Mouse (Mus musculus) MEL (cell line): Measurements from ENCODE around the gene Gm10447. TPM values are rescaled to one million over a fixed set of nuclear protein-coding genes. Genes with fewer than 3 reads are reported as not detected.

Experiments used
- DNase-seq: peaks from one replicate; pipeline ENCODE4 v3.0.0; 2011; ENCODE audit warnings: low read depth, low spot score
- H3K27ac ChIP-seq: 2 replicates; pipeline ENCODE4 v1.5.1; 2012; ENCODE audit warnings: low read depth, mild to moderate bottlenecking, control low read depth, low read length, moderate library complexity; ENCODE audit not compliant: control insufficient read depth
- H3K27me3 ChIP-seq, 2 experiments: fragments of 150-350 bp in 1 of 2; sonication (generic) in 1 of 2; 2 replicates each; pipeline ENCODE4 v1.6.1; 2012; ENCODE audit warnings: low read length in 2 of 2, mild to moderate bottlenecking in 2 of 2, improper control_type of control experiment in 1 of 2, moderate library complexity in 1 of 2; ENCODE audit not compliant: insufficient read depth in 2 of 2, control insufficient read depth in 1 of 2
- H3K36me3 ChIP-seq, 2 experiments: 2 replicates each; pipeline ENCODE4 v1.6.1; 2012 to 2014; ENCODE audit warnings: low read length in 2 of 2, improper control_type of control experiment in 1 of 2, inconsistent platforms in 1 of 2, mild to moderate bottlenecking in 1 of 2; ENCODE audit not compliant: insufficient read depth in 2 of 2, control insufficient read depth in 1 of 2
- H3K4me1 ChIP-seq, 2 experiments: fragments of 150-350 bp in 1 of 2; sonication (generic) in 1 of 2; 2 replicates each; pipeline ENCODE4 v1.6.1; 2012; ENCODE audit warnings: low read length in 2 of 2, improper control_type of control experiment in 1 of 2, mild to moderate bottlenecking in 1 of 2; ENCODE audit not compliant: insufficient read depth in 2 of 2, control insufficient read depth in 1 of 2
- H3K4me3 ChIP-seq, 2 experiments: fragments of 150-350 bp in 1 of 2; sonication (generic) in 1 of 2; 2 replicates each; pipeline ENCODE4 v1.5.1; 2012; ENCODE audit warnings: low read depth in 2 of 2, low read length in 2 of 2, mild to moderate bottlenecking in 2 of 2, moderate library complexity in 2 of 2, control low read depth in 1 of 2, improper control_type of control experiment in 1 of 2; ENCODE audit not compliant: control insufficient read depth in 1 of 2, insufficient read depth in 1 of 2
- H3K79me2 ChIP-seq: 2 replicates; pipeline ENCODE4 v1.6.1; 2012; ENCODE audit warnings: mild to moderate bottlenecking, low read length, moderate library complexity; ENCODE audit not compliant: control insufficient read depth, poor library complexity, insufficient read depth
- H3K9ac ChIP-seq: 2 replicates; pipeline ENCODE4 v1.6.1; 2012; ENCODE audit warnings: low read depth, mild to moderate bottlenecking, control low read depth, low read length, moderate library complexity; ENCODE audit not compliant: control insufficient read depth, poor library complexity, severe bottlenecking
- H3K9me3 ChIP-seq: fragments of 150-350 bp; sonication (generic); replicated peaks from 2 replicates; pipeline ENCODE4 v1.6.1; 2012; ENCODE audit warnings: mild to moderate bottlenecking, low read length, improper control_type of control experiment, moderate library complexity; ENCODE audit not compliant: insufficient read depth
- E2F4 ChIP-seq: IDR thresholded peaks from 2 replicates; pipeline ENCODE4 v1.6.1; 2011; ENCODE audit warnings: low read depth, low read length, improper control_type of control experiment, borderline replicate concordance
- ELF1 ChIP-seq: IDR thresholded peaks from 2 replicates; pipeline ENCODE4 v1.6.1; 2014; ENCODE audit warnings: low read depth, mild to moderate bottlenecking, inconsistent platforms, low read length, improper control_type of control experiment, moderate library complexity
- EP300 ChIP-seq, 2 experiments: IDR thresholded peaks; 2 replicates each; pipeline ENCODE4 v1.6.1; 2011; ENCODE audit warnings: improper control_type of control experiment in 2 of 2, low read length in 2 of 2, low read depth in 1 of 2, mild to moderate bottlenecking in 1 of 2
- ETS1 ChIP-seq: IDR thresholded peaks from 2 replicates; pipeline ENCODE4 v1.6.1; 2012; ENCODE audit warnings: low read depth, mild to moderate bottlenecking, inconsistent platforms, low read length, improper control_type of control experiment, moderate library complexity
- GATA1 ChIP-seq: IDR thresholded peaks from 2 replicates; pipeline ENCODE4 v1.6.1; 2011; ENCODE audit warnings: low read depth, low read length, improper control_type of control experiment
- JUND ChIP-seq: IDR thresholded peaks from 2 replicates; pipeline ENCODE4 v1.6.1; 2011; ENCODE audit warnings: low read depth, mild to moderate bottlenecking, improper control_type of control experiment, low read length
- MAX ChIP-seq: IDR thresholded peaks from 2 replicates; pipeline ENCODE4 v1.6.1; 2011; ENCODE audit warnings: low read length, improper control_type of control experiment
- MXI1 ChIP-seq: IDR thresholded peaks from 2 replicates; pipeline ENCODE4 v1.6.1; 2011; ENCODE audit warnings: mild to moderate bottlenecking, low read depth, low read length, improper control_type of control experiment
- MYB ChIP-seq: IDR thresholded peaks from 2 replicates; pipeline ENCODE4 v1.6.1; 2011; ENCODE audit warnings: mild to moderate bottlenecking, low read depth, low read length, improper control_type of control experiment
- NRF1 ChIP-seq: IDR thresholded peaks from 2 replicates; pipeline ENCODE4 v1.6.1; 2014; ENCODE audit warnings: low read depth, mild to moderate bottlenecking, inconsistent platforms, low read length, improper control_type of control experiment, moderate library complexity; ENCODE audit not compliant: poor library complexity, insufficient read depth, severe bottlenecking
- POLR2A ChIP-seq, 2 experiments: IDR thresholded peaks; 2 replicates each; pipeline ENCODE4 v1.6.1; 2011 to 2012; ENCODE audit warnings: low read length in 2 of 2, mild to moderate bottlenecking in 2 of 2, control low read depth in 1 of 2, improper control_type of control experiment in 1 of 2, low read depth in 1 of 2, moderate library complexity in 1 of 2; ENCODE audit not compliant: control insufficient read depth in 1 of 2, insufficient read depth in 1 of 2, poor library complexity in 1 of 2
- POLR2AphosphoS2 ChIP-seq: IDR thresholded peaks from 2 replicates; pipeline ENCODE4 v1.6.1; 2011; ENCODE audit warnings: low read length, improper control_type of control experiment
- POLR2AphosphoS5 ChIP-seq: IDR thresholded peaks from 2 replicates; pipeline ENCODE4 v1.6.1; 2012; ENCODE audit warnings: low read depth, borderline replicate concordance, mild to moderate bottlenecking, inconsistent platforms, low read length, moderate library complexity, mixed read lengths
- RAD21 ChIP-seq: IDR thresholded peaks from 2 replicates; pipeline ENCODE4 v1.6.1; 2011; ENCODE audit warnings: mild to moderate bottlenecking, low read depth, low read length, improper control_type of control experiment
- RCOR1 ChIP-seq: IDR thresholded peaks from 2 replicates; pipeline ENCODE4 v1.6.1; 2012; ENCODE audit warnings: low read depth, mild to moderate bottlenecking, inconsistent platforms, low read length, improper control_type of control experiment
- SIN3A ChIP-seq: IDR thresholded peaks from 2 replicates; pipeline ENCODE4 v1.6.1; 2012; ENCODE audit warnings: low read length, improper control_type of control experiment, inconsistent platforms
- SMC3 ChIP-seq: IDR thresholded peaks from 2 replicates; pipeline ENCODE4 v1.6.1; 2011; ENCODE audit warnings: low read depth, low read length, improper control_type of control experiment
- TBP ChIP-seq: IDR thresholded peaks from 2 replicates; pipeline ENCODE4 v1.8.0; 2011; ENCODE audit warnings: low read depth, low read length, improper control_type of control experiment
- TCF12 ChIP-seq: IDR thresholded peaks from 2 replicates; pipeline ENCODE4 v1.6.1; 2014; ENCODE audit warnings: low read depth, mild to moderate bottlenecking, inconsistent platforms, low read length, improper control_type of control experiment, moderate library complexity
- USF1 ChIP-seq: IDR thresholded peaks from 2 replicates; pipeline ENCODE4 v1.6.1; 2014; ENCODE audit warnings: low read depth, mild to moderate bottlenecking, inconsistent platforms, low read length, improper control_type of control experiment, moderate library complexity
- USF2 ChIP-seq, 2 experiments: IDR thresholded peaks; 2 replicates each; pipeline ENCODE4 v1.6.1; 2011 to 2012; ENCODE audit warnings: improper control_type of control experiment in 2 of 2, low read length in 2 of 2, borderline replicate concordance in 1 of 2, inconsistent platforms in 1 of 2, low read depth in 1 of 2, mild to moderate bottlenecking in 1 of 2; ENCODE audit not compliant: insufficient read depth in 1 of 2
- ZC3H11A ChIP-seq: IDR thresholded peaks from 2 replicates; pipeline ENCODE4 v1.6.1; 2012; ENCODE audit warnings: low read depth, mild to moderate bottlenecking, inconsistent platforms, low read length, improper control_type of control experiment
- ZKSCAN1 ChIP-seq: IDR thresholded peaks from 2 replicates; pipeline ENCODE4 v1.6.1; 2012; ENCODE audit warnings: low read depth, mild to moderate bottlenecking, inconsistent platforms, low read length, improper control_type of control experiment, moderate library complexity
- ZMIZ1 ChIP-seq: IDR thresholded peaks from 2 replicates; pipeline ENCODE4 v1.6.1; 2012; ENCODE audit warnings: low read depth, mild to moderate bottlenecking, inconsistent platforms, low read length, improper control_type of control experiment, moderate library complexity
- ZNF384 ChIP-seq: IDR thresholded peaks from 2 replicates; pipeline ENCODE4 v1.6.1; 2012; ENCODE audit warnings: low read depth, mild to moderate bottlenecking, inconsistent platforms, low read length, improper control_type of control experiment
- polyA plus RNA-seq, 2 experiments: library from polyadenylated mRNA; stranded (reverse) in 1 of 2; unstranded in 1 of 2; fragments of >175 nt in 1 of 2; fragments of >200 nt in 1 of 2; gene quantifications; 2 replicates each; pipeline versions ENCODE4 v1.2.1 to v1.2.4; 2012; ENCODE audit warnings: low replicate concordance in 2 of 2, low read depth in 1 of 2; ENCODE audit not compliant: insufficient read length in 2 of 2, insufficient read depth in 1 of 2, missing spikeins in 1 of 2
- total RNA-seq: library from RNA; depleted of rRNA; stranded (reverse); fragments of 300-350 nt; gene quantifications from 2 replicates; pipeline ENCODE4 v1.2.3, GENCODE M21; 2012

The Gm10447 gene
- total and polyA plus RNA-seq, 3 experiments: not detected

DNA sequence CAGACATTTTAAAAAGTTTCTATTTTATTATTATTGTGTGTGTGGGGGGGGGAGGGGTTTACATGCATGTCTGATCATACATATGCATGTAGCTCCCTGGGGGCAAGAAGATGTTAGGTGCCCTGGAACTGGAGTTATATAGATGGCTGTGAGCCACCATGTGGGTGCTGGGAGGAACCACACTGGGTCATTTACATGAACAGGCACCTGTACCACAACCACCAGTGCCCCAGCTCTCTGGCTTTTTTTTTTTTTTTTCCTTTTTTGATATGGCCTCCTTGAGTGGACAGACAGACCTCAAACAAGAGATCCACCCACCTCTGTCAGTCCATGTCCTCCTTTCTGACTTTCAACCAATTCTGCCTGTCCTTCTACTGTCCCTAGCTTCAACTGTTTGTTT lies 27.7 kb downstream of the Gm10447 start:
- H3K9ac ChIP-seq: peak overlapping the region; percentile 95
- TF ChIP-seq POLR2A (IDR thresholded peaks at IDR 0.05; ENCODE audit: control insufficient read depth in 1 of 2, insufficient read depth in 1 of 2, low read depth in 1 of 2, low read length in 2 of 2, poor library complexity in 1 of 2) (peak in 1 of 2 experiments; percentile 8; a peak in 1 of 4 replicates), USF2 (IDR thresholded peaks at IDR 0.05; ENCODE audit: borderline replicate concordance in 1 of 2, insufficient read depth in 1 of 2, low read depth in 1 of 2, low read length in 2 of 2) (no peak), TCF12 (no peak), ZMIZ1 (no peak), ELF1 (no peak), ETS1 (no peak), GATA1 (no peak), EP300 (IDR thresholded peaks at IDR 0.05; ENCODE audit: low read depth in 1 of 2, low read length in 2 of 2) (no peak), E2F4 (no peak), ZNF384 (peak; percentile 54), POLR2AphosphoS5 (no peak), RAD21 (no peak), SIN3A (no peak), JUND (no peak), TBP (no peak), SMC3 (peak; percentile 1; the same call in 1 of the 2 replicates), RCOR1 (no peak), NRF1 (no peak), MYB (no peak), MAX (no peak), ZC3H11A (no peak), ZKSCAN1 (no peak), MXI1 (no peak)
- H3K36me3 ChIP-seq: peaks cover 7 to 30% of the 10 kb centered on the region in 2 experiments
- peak overlapping the region; percentile 22 for H3K27ac ChIP-seq
- H3K27me3 ChIP-seq: no peaks in the 10 kb centered on the region
- no peaks in the 10 kb centered on the region for H3K9me3 ChIP-seq
- H3K79me2 ChIP-seq: peaks cover 14% of the 10 kb centered on the region
- peak; percentile 35 for DNase-seq
- peaks cover 8 to 30% of the 10 kb centered on the region in 2 experiments for H3K4me1 ChIP-seq
- H3K4me3 ChIP-seq: peak overlapping the region; percentile 89 to 94

DNA sequence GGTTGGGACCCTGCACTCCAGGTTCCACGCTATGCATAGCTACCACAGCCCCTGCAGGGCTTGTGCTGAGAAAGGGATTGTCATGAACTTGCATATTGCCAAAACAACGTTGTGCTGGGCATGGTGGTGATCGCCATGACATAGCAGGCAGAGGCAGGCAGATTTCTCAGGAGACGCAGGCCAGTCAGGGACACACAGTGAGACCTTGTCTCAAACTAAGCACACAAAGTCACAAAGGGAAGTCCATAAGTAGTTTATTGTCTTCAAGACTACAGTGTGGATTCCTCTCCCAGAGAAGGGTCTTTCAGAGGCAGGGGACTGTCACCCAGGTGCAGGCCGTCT lies 28.2 kb downstream of the Gm10447 start:
- H3K27ac ChIP-seq: no peak overlapping the region
- TF ChIP-seq NRF1: no peak
- peak in 1 of 2 experiments; percentile 9; a peak in 1 of 4 replicates for TF ChIP-seq POLR2A (IDR thresholded peaks at IDR 0.05; ENCODE audit: control insufficient read depth in 1 of 2, insufficient read depth in 1 of 2, low read depth in 1 of 2, low read length in 2 of 2, poor library complexity in 1 of 2)
- TF ChIP-seq POLR2AphosphoS2: no peak
- TF ChIP-seq USF1: no peak
- TF ChIP-seq SMC3: no peak
- peaks cover 7 to 28% of the 10 kb centered on the region in 2 experiments for H3K36me3 ChIP-seq
- H3K79me2 ChIP-seq: peaks cover 14% of the 10 kb centered on the region
- no peak overlapping the region for H3K4me3 ChIP-seq
- no peaks in the 10 kb centered on the region for H3K27me3 ChIP-seq
- DNase-seq: no peak
- H3K4me1 ChIP-seq: peaks cover 8 to 28% of the 10 kb centered on the region in 2 experiments
- H3K9ac ChIP-seq: no peak overlapping the region
- no peaks in the 10 kb centered on the region for H3K9me3 ChIP-seq
